Mouse (Mus musculus): ENCODE measurements around the gene Plg.

The Plg gene

GRCm38 (mm10) chr17:12452862-12453531 is 74.6 kb downstream of the Plg start:
- no peak for DNase-seq (ENCODE audit: low read depth)

GRCm38 (mm10) chr17:12453691-12454090 is 75.3 kb downstream of the Plg start:
- no peak for DNase-seq (ENCODE audit: low read depth)

GRCm38 (mm10) chr17:12455143-12455790 is 76.9 kb downstream of the Plg start:
- peak; percentile 20 for DNase-seq (ENCODE audit: low read depth)

GRCm38 (mm10) chr17:12461168-12461567 is 82.8 kb downstream of the Plg start:
- DNase-seq (ENCODE audit: low read depth) = no peak

- DNase-seq (ENCODE audit: low read depth) = no peak
These were observed 88.1 kb downstream of the Plg start for GRCm38 (mm10) chr17:12466501-12467000.

- DNase-seq (ENCODE audit: low read depth) = no peak
These were observed 89.2 kb downstream of the Plg start for GRCm38 (mm10) chr17:12467642-12468041.

GRCm38 (mm10) chr17:12468745-12469144 is 90.3 kb downstream of the Plg start:
- no peak for DNase-seq (ENCODE audit: low read depth)

All from c-Kit-positive CD71-positive TER-119-negative erythroid progenitor cells, embryonic 14.5 days (primary cell).